Mouse (Mus musculus): Measurements from ENCODE around the gene Selp. TPM values are rescaled to one million over a fixed set of nuclear protein-coding genes. Genes with fewer than 3 reads are reported as not detected.

Gene Selp
- total and polyA plus RNA-seq, 3 experiments = not detected

DNA sequence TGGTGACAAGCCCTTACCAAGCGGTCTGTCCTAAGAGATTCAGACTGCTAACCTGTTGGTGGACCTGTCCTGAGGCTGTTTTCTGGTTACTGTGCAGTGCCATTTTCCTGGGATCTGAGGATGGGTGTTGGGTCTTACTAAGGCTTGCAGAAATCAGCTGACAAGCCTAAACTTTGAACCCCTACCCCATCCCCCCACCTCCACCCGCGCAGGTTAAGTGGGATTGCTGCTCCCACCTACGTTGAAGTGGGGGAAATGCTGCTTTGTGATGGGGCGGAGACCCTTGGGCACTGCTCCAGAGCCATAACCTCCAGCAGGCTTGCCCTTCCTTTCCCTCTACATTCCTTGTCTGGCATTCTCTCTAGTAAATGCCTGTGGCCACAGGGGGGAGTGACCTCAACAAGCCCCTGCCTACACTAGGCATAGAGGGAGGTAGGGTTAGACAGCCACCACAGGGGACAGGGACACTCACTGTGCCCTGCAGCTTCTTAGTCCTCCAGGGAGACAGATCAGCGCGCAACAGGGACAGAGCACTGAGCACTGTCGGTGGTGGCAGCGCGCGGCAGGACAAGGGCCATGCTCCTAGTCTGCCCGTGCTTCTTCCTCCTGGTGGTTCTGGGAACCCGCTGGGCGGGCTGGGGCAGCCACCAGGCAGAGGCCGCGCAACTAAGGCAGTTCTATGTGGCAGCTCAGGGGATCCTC is 36.5 kb downstream of the Selp start, which contains the start of gene F5:
TSS of gene F5 (plus strand) at position 452 of the 702 bp plus-strand sequence.
- Histone ChIP-seq H3K4me1 (ENCODE audit: control insufficient read depth in 1 of 2, insufficient read depth in 2 of 2, low read length in 2 of 2) (no peaks in the 10 kb centered on the region), H3K9me3 (replicated peaks; ENCODE audit: insufficient read depth, low read length) (no peaks in the 10 kb centered on the region), H3K4me3 (ENCODE audit: control insufficient read depth in 1 of 2, insufficient read depth in 1 of 2, low read depth in 2 of 2, low read length in 2 of 2) (no peak within 1 kb of the TSS), H3K9ac (ENCODE audit: control insufficient read depth, low read depth, low read length, poor library complexity, severe bottlenecking) (no peak within 1 kb of the TSS), H3K27me3 (ENCODE audit: control insufficient read depth in 1 of 2, insufficient read depth in 2 of 2, low read length in 2 of 2) (peaks cover 2 to 3% of the 10 kb centered on the region in 2 experiments; a peak in 3 of 4 replicates), H3K79me2 (ENCODE audit: control insufficient read depth, insufficient read depth, low read length, poor library complexity) (no peaks in the 10 kb centered on the region), H3K27ac (ENCODE audit: control insufficient read depth, low read depth, low read length) (no peak within 1 kb of the TSS), H3K36me3 (ENCODE audit: control insufficient read depth in 1 of 2, insufficient read depth in 2 of 2, low read length in 2 of 2) (no peaks in the 10 kb centered on the region)
- TF ChIP-seq POLR2A (IDR thresholded peaks at IDR 0.05; ENCODE audit: control insufficient read depth in 1 of 2, insufficient read depth in 1 of 2, low read depth in 1 of 2, low read length in 2 of 2, poor library complexity in 1 of 2) = no peak
- TF ChIP-seq ETS1 (IDR thresholded peaks at IDR 0.05; ENCODE audit: low read depth, low read length) = no peak
- no peak for TF ChIP-seq MAX (IDR thresholded peaks at IDR 0.05; ENCODE audit: low read length)
- no peak for TF ChIP-seq BHLHE40 (IDR thresholded peaks at IDR 0.05; ENCODE audit: borderline replicate concordance, low read depth, low read length)
- no peak for TF ChIP-seq SIN3A (IDR thresholded peaks at IDR 0.05; ENCODE audit: low read length)
- no peak for DNase-seq (ENCODE audit: low read depth, low spot score)

DNA sequence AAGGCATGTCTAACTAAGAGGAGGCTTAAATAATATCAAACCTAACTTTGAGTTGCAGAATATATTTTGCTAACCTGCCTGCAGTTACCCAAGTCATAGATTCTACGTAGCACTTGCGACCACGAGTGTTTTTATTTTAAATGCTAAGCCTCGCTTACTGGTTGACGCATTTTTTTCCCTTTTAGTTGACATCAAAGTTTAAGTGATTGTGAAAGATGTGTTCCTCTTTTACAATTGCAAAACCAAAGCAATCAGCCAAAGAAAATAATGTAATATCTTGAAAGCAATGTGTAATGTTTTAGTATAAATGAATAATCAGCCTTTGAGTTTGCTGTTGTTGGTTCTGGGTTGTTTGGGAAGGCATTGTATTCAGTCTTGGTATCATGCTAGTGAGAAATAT is 37.8 kb downstream of the Selp start:
- TF ChIP-seq SMC3 (IDR thresholded peaks at IDR 0.05; ENCODE audit: low read depth, low read length) (no peak), ETS1 (IDR thresholded peaks at IDR 0.05; ENCODE audit: low read depth, low read length) (no peak), CHD1 (IDR thresholded peaks at IDR 0.05; ENCODE audit: low read depth, low read length) (no peak), KAT2A (conservative IDR thresholded peaks at IDR 0.05; ENCODE audit: low read depth, low read length) (no peak), MYC (IDR thresholded peaks at IDR 0.05; ENCODE audit: low read depth, low read length) (no peak), TBP (IDR thresholded peaks at IDR 0.05; ENCODE audit: low read depth, low read length) (no peak), CTCF (IDR thresholded peaks at IDR 0.05 in 2 of 3, conservative IDR thresholded peaks at IDR 0.05 in 1 of 3; ENCODE audit: control insufficient read depth in 1 of 3, insufficient read depth in 1 of 3, low read depth in 2 of 3, low read length in 3 of 3, poor library complexity in 1 of 3, severe bottlenecking in 1 of 3) (no peak), MYB (IDR thresholded peaks at IDR 0.05; ENCODE audit: low read depth, low read length) (no peak), POLR2A (IDR thresholded peaks at IDR 0.05; ENCODE audit: control insufficient read depth in 1 of 2, insufficient read depth in 1 of 2, low read depth in 1 of 2, low read length in 2 of 2, poor library complexity in 1 of 2) (no peak), MAFK (IDR thresholded peaks at IDR 0.05; ENCODE audit: borderline replicate concordance, low read depth, low read length) (no peak), E2F4 (IDR thresholded peaks at IDR 0.05; ENCODE audit: borderline replicate concordance, low read depth, low read length) (no peak), USF2 (IDR thresholded peaks at IDR 0.05; ENCODE audit: borderline replicate concordance in 1 of 2, insufficient read depth in 1 of 2, low read depth in 1 of 2, low read length in 2 of 2) (no peak), GABPA (IDR thresholded peaks at IDR 0.05; ENCODE audit: low read depth, low read length) (no peak), TCF12 (IDR thresholded peaks at IDR 0.05; ENCODE audit: low read depth, low read length) (no peak), UBTF (IDR thresholded peaks at IDR 0.05; ENCODE audit: borderline replicate concordance, insufficient read depth, low read depth, low read length) (no peak), BHLHE40 (IDR thresholded peaks at IDR 0.05; ENCODE audit: borderline replicate concordance, low read depth, low read length) (no peak), ZC3H11A (IDR thresholded peaks at IDR 0.05; ENCODE audit: low read depth, low read length) (no peak), HCFC1 (IDR thresholded peaks at IDR 0.05; ENCODE audit: low read depth, low read length) (no peak), POLR2AphosphoS2 (IDR thresholded peaks at IDR 0.05; ENCODE audit: low read length) (no peak)
- Histone ChIP-seq H3K27me3 (ENCODE audit: control insufficient read depth in 1 of 2, insufficient read depth in 2 of 2, low read length in 2 of 2) (peaks cover 2 to 3% of the 10 kb centered on the region in 2 experiments; a peak in 3 of 4 replicates), H3K36me3 (ENCODE audit: control insufficient read depth in 1 of 2, insufficient read depth in 2 of 2, low read length in 2 of 2) (no peaks in the 10 kb centered on the region), H3K9me3 (replicated peaks; ENCODE audit: insufficient read depth, low read length) (no peaks in the 10 kb centered on the region), H3K4me3 (ENCODE audit: control insufficient read depth in 1 of 2, insufficient read depth in 1 of 2, low read depth in 2 of 2, low read length in 2 of 2) (no peak overlapping the region), H3K4me1 (ENCODE audit: control insufficient read depth in 1 of 2, insufficient read depth in 2 of 2, low read length in 2 of 2) (no peaks in the 10 kb centered on the region), H3K9ac (ENCODE audit: control insufficient read depth, low read depth, low read length, poor library complexity, severe bottlenecking) (no peak overlapping the region), H3K27ac (ENCODE audit: control insufficient read depth, low read depth, low read length) (no peak overlapping the region), H3K79me2 (ENCODE audit: control insufficient read depth, insufficient read depth, low read length, poor library complexity) (no peaks in the 10 kb centered on the region)
- DNase-seq (ENCODE audit: low read depth, low spot score) = no peak

All from MEL (cell line).